Mouse (Mus musculus): ENCODE measurements around the gene Sipa1l3. TPM values are rescaled to one million over a fixed set of nuclear protein-coding genes. Genes with fewer than 3 reads are reported as not detected.
A peak's percentile ranks its signal among the peaks of the same experiment; 100 is the strongest.

Gene Sipa1l3
- polyA plus RNA-seq, 1 experiment from 2014 or later = 20.7 TPM

DNA sequence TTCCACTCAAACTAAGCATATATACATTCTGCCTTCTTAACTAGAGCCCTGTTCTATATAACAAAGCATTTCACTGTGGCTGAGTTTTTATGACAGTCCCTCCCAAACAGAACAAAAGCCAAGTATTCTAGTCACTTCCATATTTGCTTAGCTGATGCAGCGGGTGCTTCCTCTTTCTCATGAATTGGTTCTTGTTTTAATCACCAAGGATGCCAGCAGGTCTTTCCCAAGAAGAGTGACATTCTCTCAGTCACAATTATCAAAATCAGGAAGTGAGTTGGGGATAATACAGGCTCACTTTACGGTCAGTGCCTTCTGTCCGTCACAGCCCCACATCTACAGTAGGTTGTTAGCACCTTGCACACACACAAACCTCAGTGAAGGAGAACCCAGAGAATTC is 26.6 kb downstream of the Sipa1l3 start:
- no peaks in the 10 kb centered on the region for H3K27me3 ChIP-seq (replicated peaks)
- ATAC-seq (ENCODE audit: low FRiP score) = no peak
- H3K4me1 ChIP-seq = peaks cover 19% of the 10 kb centered on the region
- H3K36me3 ChIP-seq = no peaks in the 10 kb centered on the region
- no peak overlapping the region for H3K27ac ChIP-seq (replicated peaks)
- H3K9me3 ChIP-seq (replicated peaks) = no peaks in the 10 kb centered on the region
- WGBS = 70% methylated on average over 3 of the region's 3 CpGs
- H3K4me2 ChIP-seq = no peak overlapping the region
- H3K9ac ChIP-seq (replicated peaks) = no peak overlapping the region
- no peak overlapping the region for H3K4me3 ChIP-seq (replicated peaks)

DNA sequence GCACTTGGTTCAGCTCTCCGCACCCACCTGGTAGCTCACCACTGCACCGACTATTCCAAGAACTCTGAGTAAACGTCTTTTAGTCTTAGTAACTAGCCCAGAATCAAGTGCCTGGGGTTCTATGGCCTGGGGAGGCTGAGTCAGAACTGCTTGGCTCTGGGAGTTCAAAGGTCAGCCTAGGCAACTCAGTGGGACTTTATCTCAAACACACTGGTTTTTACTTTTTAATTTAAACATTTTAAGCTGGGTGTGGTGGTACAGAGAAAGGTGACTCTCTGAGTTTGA is 27.0 kb downstream of the Sipa1l3 start:
- H3K9ac ChIP-seq (replicated peaks) = no peak overlapping the region
- no peak overlapping the region for H3K4me3 ChIP-seq (replicated peaks)
- no peaks in the 10 kb centered on the region for H3K27me3 ChIP-seq (replicated peaks)
- no peak overlapping the region for H3K27ac ChIP-seq (replicated peaks)
- no peak overlapping the region for H3K4me2 ChIP-seq
- no peaks in the 10 kb centered on the region for H3K9me3 ChIP-seq (replicated peaks)
- H3K4me1 ChIP-seq = peaks cover 14% of the 10 kb centered on the region
- ATAC-seq (ENCODE audit: low FRiP score) = no peak
- WGBS = 69% methylated on average over 3 of the region's 3 CpGs
- no peaks in the 10 kb centered on the region for H3K36me3 ChIP-seq

DNA sequence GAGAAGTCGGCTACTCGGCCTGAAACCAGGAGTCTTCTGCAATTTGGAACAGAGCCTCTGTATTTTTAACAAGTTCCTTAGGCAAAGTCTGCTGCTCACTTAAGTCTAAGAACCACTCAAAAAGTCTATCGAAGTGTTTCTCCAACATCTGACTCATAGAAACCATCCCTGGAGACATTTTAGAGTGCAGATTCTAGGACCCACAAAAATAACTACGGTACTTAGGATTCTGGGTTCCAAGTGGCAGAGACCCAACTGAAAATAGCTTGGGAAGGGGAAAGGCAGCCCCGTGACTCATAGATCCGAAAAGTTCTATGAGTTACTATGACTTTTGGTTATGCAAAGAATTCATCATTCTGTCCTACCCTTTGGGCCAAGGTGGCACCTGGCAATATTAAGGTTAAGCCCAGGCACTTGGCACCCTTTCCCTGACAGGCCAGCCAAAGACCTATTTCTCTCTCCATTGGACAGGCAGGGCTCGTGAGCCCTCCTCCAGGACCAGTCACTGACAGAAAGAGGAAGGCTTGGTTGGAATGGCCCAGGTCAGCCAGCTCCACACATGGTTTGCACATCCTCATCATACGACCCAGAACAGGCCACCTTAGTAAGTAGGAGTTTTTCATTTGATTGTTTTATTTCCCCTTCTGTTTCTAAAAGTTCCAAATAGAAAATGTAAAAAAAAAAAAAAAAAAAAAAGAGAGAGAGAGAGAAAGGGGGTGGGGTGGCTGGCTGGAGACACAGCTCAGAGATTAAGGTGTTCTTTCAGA is 27.6 kb downstream of the Sipa1l3 start:
- no peak overlapping the region for H3K4me2 ChIP-seq
- H3K27me3 ChIP-seq (replicated peaks) = no peaks in the 10 kb centered on the region
- no peaks in the 10 kb centered on the region for H3K9me3 ChIP-seq (replicated peaks)
- peaks cover 11% of the 10 kb centered on the region; the same call in 1 of the 2 replicates for H3K4me1 ChIP-seq
- no peak overlapping the region for H3K4me3 ChIP-seq (replicated peaks)
- no peak overlapping the region for H3K9ac ChIP-seq (replicated peaks)
- ATAC-seq (ENCODE audit: low FRiP score) = no peak
- H3K27ac ChIP-seq (replicated peaks) = no peak overlapping the region
- WGBS = 85% methylated on average over 8 of the region's 8 CpGs
- H3K36me3 ChIP-seq = no peaks in the 10 kb centered on the region

DNA sequence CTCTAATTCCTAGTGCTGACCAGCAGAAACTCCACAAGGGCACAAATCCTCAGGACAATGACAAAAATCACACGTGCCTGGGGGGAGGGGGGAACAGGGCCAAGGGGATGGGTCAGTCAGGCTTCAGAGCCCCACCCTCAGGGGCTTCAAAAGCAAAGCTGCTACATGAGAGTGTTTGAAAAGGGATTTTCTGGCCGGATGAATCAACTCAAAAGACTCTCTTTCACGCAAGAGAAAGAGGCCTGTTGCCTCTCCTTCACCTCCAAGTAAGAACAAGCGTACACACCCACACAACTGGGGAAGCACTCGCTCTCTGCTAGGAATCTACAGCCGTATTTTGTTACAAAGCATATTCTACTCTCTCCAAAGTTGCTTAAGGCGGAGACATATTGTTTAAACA is 28.6 kb downstream of the Sipa1l3 start:
- no peak for ATAC-seq (ENCODE audit: low FRiP score)
- Histone ChIP-seq H3K27ac (replicated peaks) (no peak overlapping the region), H3K9ac (replicated peaks) (no peak overlapping the region), H3K27me3 (replicated peaks) (no peaks in the 10 kb centered on the region), H3K4me2 (no peak overlapping the region), H3K4me1 (peaks cover 11% of the 10 kb centered on the region; the same call in 1 of the 2 replicates), H3K36me3 (no peaks in the 10 kb centered on the region), H3K9me3 (replicated peaks) (no peaks in the 10 kb centered on the region), H3K4me3 (replicated peaks) (no peak overlapping the region)
- 15% methylated on average over 7 of the region's 7 CpGs for WGBS

DNA sequence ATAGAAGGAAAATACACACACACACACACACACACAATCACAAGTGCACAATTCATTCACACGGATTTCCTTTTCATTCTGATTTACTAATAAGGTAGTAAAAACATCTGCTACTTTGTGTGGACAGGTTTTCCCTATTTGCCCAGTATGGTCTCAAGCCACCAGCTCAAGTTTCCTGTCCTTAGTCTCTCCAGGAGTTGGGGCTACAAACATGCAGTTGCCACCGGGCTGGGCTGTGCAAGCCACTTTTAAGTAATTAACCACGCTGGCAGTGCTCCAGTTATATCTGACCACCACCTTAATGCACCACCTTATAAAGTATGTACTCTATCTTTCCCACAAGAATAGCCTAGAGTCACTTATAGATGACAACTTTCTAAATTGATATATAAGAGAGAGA is 29.1 kb downstream of the Sipa1l3 start:
- Histone ChIP-seq H3K36me3 (no peaks in the 10 kb centered on the region), H3K27ac (replicated peaks) (no peak overlapping the region), H3K4me1 (peaks cover 11% of the 10 kb centered on the region; the same call in 1 of the 2 replicates), H3K9ac (replicated peaks) (no peak overlapping the region), H3K9me3 (replicated peaks) (no peaks in the 10 kb centered on the region), H3K27me3 (replicated peaks) (no peaks in the 10 kb centered on the region), H3K4me3 (replicated peaks) (no peak overlapping the region), H3K4me2 (no peak overlapping the region)
- ATAC-seq (ENCODE audit: low FRiP score) = no peak
- 28% methylated on average over 3 of the region's 3 CpGs for WGBS

DNA sequence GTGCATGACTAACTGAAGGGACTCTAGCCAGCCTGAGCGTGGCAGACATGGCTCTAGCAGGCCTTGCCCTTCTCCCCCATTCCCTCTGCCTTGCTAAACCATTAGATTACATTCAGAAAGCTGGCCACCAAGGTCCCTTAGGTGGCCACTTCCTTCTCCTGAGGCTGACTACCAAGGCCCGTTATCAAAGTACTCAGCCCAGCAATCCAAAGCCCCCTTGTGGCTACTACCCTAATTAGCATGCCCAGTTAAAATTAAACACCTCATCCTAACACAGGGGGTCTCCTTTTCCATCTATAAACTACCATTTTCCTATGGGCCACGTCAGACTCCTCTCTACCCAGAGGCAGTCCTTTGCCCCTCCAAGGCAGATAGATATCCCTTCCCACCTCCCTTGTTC is 31.7 kb downstream of the Sipa1l3 start:
- Histone ChIP-seq H3K4me2 (no peak overlapping the region), H3K9ac (replicated peaks) (no peak overlapping the region), H3K27me3 (replicated peaks) (no peaks in the 10 kb centered on the region), H3K9me3 (replicated peaks) (no peaks in the 10 kb centered on the region), H3K27ac (replicated peaks) (no peak overlapping the region), H3K4me1 (peaks cover 24% of the 10 kb centered on the region), H3K4me3 (replicated peaks) (no peak overlapping the region), H3K36me3 (no peaks in the 10 kb centered on the region)
- no peak for ATAC-seq (ENCODE audit: low FRiP score)
- 77% methylated on average over 3 of the region's 3 CpGs for WGBS

DNA sequence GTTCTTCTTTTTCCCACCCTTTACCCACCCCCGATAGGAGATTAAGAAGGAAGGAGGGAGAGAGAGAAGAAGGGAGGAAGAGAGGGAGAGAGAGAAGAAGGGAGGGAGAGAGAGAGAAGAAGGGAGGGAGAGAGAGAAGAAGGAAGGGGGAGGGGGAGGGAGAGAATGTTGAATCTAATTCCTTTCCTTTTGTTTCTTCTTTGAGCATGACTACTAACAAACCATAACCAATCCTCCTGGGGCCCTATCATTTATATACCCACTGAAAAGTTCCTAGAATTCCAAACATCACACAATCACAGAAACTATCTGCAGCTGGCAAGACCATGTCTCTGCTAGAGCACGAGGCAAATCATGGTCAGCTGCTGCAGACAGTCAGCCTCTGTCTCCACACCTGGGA is 32.7 kb downstream of the Sipa1l3 start:
- Histone ChIP-seq H3K9me3 (replicated peaks) (no peaks in the 10 kb centered on the region), H3K4me3 (replicated peaks) (no peak overlapping the region), H3K27ac (replicated peaks) (no peak overlapping the region), H3K4me1 (peaks cover 31% of the 10 kb centered on the region), H3K27me3 (replicated peaks) (no peaks in the 10 kb centered on the region), H3K4me2 (no peak overlapping the region), H3K36me3 (no peaks in the 10 kb centered on the region), H3K9ac (replicated peaks) (no peak overlapping the region)
- WGBS = 73% methylated on average over 2 of the region's 2 CpGs
- no peak for ATAC-seq (ENCODE audit: low FRiP score)

DNA sequence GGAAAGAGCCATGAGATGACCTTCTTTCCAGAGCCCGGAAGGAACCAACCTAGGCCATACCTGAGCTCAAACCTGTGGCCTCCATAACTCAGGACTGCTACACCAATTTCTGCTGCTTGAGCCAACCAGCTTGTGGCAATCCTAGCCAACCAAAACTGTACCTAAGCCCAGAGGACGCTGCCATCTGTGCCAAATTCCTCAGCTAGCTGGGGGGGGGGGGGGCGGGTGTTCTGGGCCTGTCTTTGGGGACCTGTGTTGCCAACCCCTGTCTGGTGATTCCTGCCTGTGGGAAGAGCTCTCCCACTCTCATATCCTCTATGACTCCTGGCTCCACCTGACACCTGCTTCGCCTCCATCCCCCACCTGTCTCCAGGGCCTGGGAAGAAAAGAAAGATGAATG is 34.9 kb downstream of the Sipa1l3 start:
- no peak overlapping the region for H3K9ac ChIP-seq (replicated peaks)
- peaks cover 30% of the 10 kb centered on the region for H3K4me1 ChIP-seq
- H3K9me3 ChIP-seq (replicated peaks) = no peaks in the 10 kb centered on the region
- H3K27me3 ChIP-seq (replicated peaks) = no peaks in the 10 kb centered on the region
- no peaks in the 10 kb centered on the region for H3K36me3 ChIP-seq
- WGBS = 78% methylated on average over 4 of the region's 4 CpGs
- H3K4me2 ChIP-seq = no peak overlapping the region
- H3K4me3 ChIP-seq (replicated peaks) = no peak overlapping the region
- no peak for ATAC-seq (ENCODE audit: low FRiP score)
- no peak overlapping the region for H3K27ac ChIP-seq (replicated peaks)

DNA sequence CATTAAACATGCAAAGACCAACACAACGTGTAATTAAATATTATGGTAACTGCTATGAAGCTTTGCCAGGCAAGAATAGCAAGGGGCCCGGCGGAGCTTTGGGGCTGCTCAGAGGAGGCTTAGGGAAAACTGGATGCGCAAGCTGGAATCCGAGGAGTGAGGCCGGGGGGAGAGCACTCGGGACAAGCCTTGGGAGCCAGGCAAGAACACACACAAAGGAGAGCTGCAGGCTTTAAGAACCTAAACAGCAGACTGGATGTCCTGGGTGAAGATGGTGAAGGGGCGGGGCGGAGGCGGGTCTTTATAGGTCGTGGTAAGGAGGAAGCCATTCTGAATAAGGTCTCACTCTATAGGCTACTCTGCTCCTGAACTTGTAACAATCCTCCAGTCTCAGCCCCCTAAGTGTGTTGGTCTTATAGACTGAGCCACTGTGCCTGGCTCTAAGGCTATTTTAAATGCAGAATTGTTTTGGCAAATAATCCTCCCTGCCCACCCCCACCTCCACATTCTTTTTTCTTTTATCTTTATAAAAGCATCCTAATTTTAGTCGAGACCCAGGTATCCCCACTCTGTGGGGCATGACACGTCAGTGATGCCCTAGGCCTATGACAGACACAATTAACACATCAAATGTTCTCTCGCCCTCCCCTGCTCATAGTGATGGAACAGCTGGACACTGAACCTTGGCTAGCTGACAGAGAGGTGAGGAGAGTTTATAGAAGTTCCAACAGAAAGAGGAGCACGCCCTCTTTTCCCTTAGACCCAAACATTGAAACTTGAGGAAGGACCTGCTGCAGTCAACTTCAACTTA is 36.9 kb downstream of the Sipa1l3 start:
- no peak for ATAC-seq (ENCODE audit: low FRiP score)
- no peak overlapping the region for H3K4me3 ChIP-seq (replicated peaks)
- no peaks in the 10 kb centered on the region for H3K9me3 ChIP-seq (replicated peaks)
- no peaks in the 10 kb centered on the region for H3K27me3 ChIP-seq (replicated peaks)
- peak overlapping the region; percentile 62 for H3K27ac ChIP-seq (replicated peaks)
- H3K9ac ChIP-seq (replicated peaks) = 0 out of 2 replicates have a peak overlapping the region, but pooled peaks have one; percentile 8
- 40% methylated on average over 15 of the region's 15 CpGs for WGBS
- peak overlapping the region; percentile 30 for H3K4me2 ChIP-seq
- H3K36me3 ChIP-seq = no peaks in the 10 kb centered on the region
- H3K4me1 ChIP-seq = peaks cover 30% of the 10 kb centered on the region

DNA sequence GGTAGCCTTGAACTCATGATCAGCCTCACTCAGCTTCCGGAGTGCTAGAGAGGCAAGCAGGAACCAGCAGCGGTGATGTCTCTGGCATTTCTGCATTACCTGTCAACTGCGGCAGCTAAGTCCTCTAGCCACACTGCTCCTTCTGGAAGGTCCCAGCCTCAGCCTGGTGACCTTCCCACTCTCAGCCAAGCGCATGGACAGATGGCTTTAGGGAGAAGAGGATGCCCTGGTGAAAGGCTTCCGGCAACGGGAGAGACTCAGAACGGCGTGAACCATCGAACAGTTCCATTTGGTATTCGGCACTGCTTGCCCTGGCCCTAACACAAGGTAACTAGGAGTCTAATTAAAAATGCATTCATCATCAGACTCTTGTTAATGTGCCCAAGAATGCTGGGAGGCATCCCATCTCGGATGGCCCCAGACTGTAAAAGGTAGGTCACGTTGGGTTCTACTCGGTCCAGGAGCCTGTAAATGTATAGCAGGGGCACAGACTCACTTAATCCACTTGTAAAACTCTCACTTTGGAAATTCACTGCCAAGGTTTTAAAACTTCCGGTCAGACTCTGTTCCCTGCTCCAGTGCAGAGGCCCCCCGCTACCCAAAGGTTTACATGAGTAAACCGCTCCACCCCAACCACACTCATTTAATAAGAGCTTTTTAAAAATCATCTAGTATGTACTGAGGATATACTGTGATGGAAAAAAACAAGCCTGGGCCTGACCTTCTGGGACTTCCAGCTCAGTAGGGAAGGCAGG is 37.7 kb downstream of the Sipa1l3 start:
- Histone ChIP-seq H3K36me3 (no peaks in the 10 kb centered on the region), H3K4me2 (peak overlapping the region; percentile 30; the same call in 1 of the 2 replicates), H3K9me3 (replicated peaks) (no peaks in the 10 kb centered on the region), H3K4me3 (replicated peaks) (no peak overlapping the region), H3K4me1 (peaks cover 30% of the 10 kb centered on the region), H3K27me3 (replicated peaks) (no peaks in the 10 kb centered on the region), H3K9ac (replicated peaks) (0 out of 2 replicates have a peak overlapping the region, but pooled peaks have one; percentile 8), H3K27ac (replicated peaks) (peak overlapping the region; percentile 62)
- WGBS = 73% methylated on average over 16 of the region's 16 CpGs
- ATAC-seq (ENCODE audit: low FRiP score) = no peak

DNA sequence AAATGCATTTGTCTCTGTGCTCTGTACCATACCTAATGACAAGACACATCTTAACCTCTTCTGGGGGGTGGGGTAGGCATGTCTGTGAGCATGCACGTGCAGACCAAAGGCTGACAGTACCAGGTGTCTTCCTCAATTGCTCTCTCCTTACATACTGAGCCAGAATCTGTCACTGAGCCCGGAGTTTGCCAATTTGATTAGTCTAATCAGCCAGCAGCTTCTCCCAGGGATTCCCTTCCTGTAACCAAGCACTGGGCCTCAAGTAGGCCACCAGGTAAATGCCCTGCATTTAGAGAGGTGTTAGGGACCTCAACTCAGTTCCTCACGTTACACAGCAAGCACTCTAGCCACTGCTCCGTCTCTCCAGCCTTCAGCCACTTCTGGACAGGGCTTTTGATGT is 38.3 kb downstream of the Sipa1l3 start:
- H3K4me3 ChIP-seq (replicated peaks) = no peak overlapping the region
- no peak overlapping the region for H3K9ac ChIP-seq (replicated peaks)
- no peaks in the 10 kb centered on the region for H3K27me3 ChIP-seq (replicated peaks)
- H3K27ac ChIP-seq (replicated peaks) = no peak overlapping the region
- WGBS = 81% methylated on average over 4 of the region's 4 CpGs
- H3K9me3 ChIP-seq (replicated peaks) = no peaks in the 10 kb centered on the region
- peaks cover 30% of the 10 kb centered on the region for H3K4me1 ChIP-seq
- no peak overlapping the region for H3K4me2 ChIP-seq
- H3K36me3 ChIP-seq = no peaks in the 10 kb centered on the region
- no peak for ATAC-seq (ENCODE audit: low FRiP score)
